Mouse (Mus musculus) hindbrain, embryonic 16.5 days (tissue): ENCODE measurements around the gene Arhgef16. TPM values are rescaled to one million over a fixed set of nuclear protein-coding genes. Genes with fewer than 3 reads are reported as not detected.

Experiments used
- ATAC-seq: fragments of 200-750 bp; cut with Nextera tagmentation; 2 replicates; pipeline ENCODE4 v1.8.0; 2017; ENCODE audit warnings: moderate TSS enrichment, moderate library complexity
- H3K27ac ChIP-seq: fragments of 300-500 bp; sonication (generic); 2 replicates; pipeline ENCODE4 v1.5.1; 2014; ENCODE audit warnings: low read depth, mild to moderate bottlenecking, control low read depth, low read length, moderate library complexity
- H3K27me3 ChIP-seq: fragments of 300-500 bp; sonication (generic); replicated peaks from 2 replicates; pipeline ENCODE4 v1.6.1; 2014; ENCODE audit warnings: low read length; ENCODE audit not compliant: control insufficient read depth, insufficient read depth
- H3K36me3 ChIP-seq: fragments of 300-500 bp; sonication (generic); 2 replicates; pipeline ENCODE4 v1.6.1; 2014; ENCODE audit warnings: mild to moderate bottlenecking, low read length, moderate library complexity, mixed read lengths; ENCODE audit not compliant: control insufficient read depth, insufficient read depth
- H3K4me1 ChIP-seq: fragments of 300-500 bp; sonication (generic); 2 replicates; pipeline ENCODE4 v1.6.1; 2014; ENCODE audit warnings: low read depth, low read length; ENCODE audit not compliant: control insufficient read depth, insufficient read depth
- H3K4me2 ChIP-seq: fragments of 300-500 bp; sonication (generic); 2 replicates; pipeline ENCODE4 v1.6.1; 2014; ENCODE audit warnings: mild to moderate bottlenecking, low read length, control low read depth, moderate library complexity
- H3K4me3 ChIP-seq: fragments of 300-500 bp; sonication (generic); 2 replicates; pipeline ENCODE4 v1.5.1; 2014; ENCODE audit warnings: mild to moderate bottlenecking, low read length, control low read depth, moderate library complexity
- H3K9ac ChIP-seq: fragments of 300-500 bp; sonication (generic); 2 replicates; pipeline ENCODE4 v1.6.1; 2014; ENCODE audit warnings: low read depth, mild to moderate bottlenecking, control low read depth, low read length, moderate library complexity
- H3K9me3 ChIP-seq: fragments of 300-500 bp; sonication (generic); 2 replicates; pipeline ENCODE4 v1.6.1; 2014; ENCODE audit warnings: mild to moderate bottlenecking, low read length, moderate library complexity; ENCODE audit not compliant: control insufficient read depth
- WGBS: fragments of 180-500 bp; shearing (Covaris S2); extraction: QIAGEN DNeasy Blood & Tissue Kit; methylation state at CpG from one replicate; pipeline ENCODE4 v1.1.7; 2014; 5-methylcytosine and 5-hydroxymethylcytosine counted together
- polyA plus RNA-seq: library from polyadenylated mRNA; unstranded; fragments of >200 nt; fragmentation: Nextera tagmentation; extraction: Ambion mirVana; gene quantifications from 2 replicates; pipeline ENCODE4 v1.2.1, GENCODE M21; 2015

Gene Arhgef16
- polyA plus RNA-seq, 1 experiment from 2014 or later = 2.6 TPM

DNA sequence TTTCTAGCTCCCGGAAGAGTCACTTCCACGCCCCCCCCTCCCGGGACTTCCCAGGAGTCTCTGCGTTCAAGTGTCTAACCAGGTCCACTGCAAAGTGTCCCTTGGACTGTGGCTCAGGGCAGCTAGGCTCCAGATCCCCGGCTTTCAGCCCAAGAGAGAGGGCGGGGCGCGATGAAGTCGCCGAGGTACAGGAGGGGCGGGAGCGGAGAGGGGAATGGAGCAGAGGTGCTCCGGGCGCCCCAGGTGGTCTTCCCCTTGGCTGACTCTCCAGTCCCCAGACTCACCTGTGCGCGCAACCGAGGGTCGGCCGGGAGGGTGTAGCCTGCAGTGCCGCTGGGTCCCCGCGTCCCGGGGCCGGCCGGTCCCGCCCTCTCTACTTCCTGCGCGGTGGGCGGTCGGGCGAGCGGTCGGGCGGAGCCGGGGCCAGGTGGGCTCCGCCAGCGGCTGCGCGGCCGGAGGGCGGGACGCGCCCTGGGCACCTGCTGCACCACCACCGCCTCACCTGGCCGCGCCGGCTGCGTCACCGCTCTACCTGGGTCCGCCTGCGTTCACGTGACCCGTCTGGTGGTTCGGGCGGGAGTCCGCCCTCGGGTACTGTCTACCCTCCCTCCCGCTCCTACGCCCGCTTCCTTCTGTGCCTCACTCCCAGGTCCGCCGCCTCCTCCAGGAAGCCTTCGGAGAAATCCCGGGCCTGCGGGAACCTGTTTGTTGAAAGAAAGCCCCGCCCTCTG, 1.8 kb downstream of the Arhgef16 start:
- Histone ChIP-seq H3K4me1 (peaks cover 6% of the 10 kb centered on the region), H3K4me2 (peak overlapping the region; percentile 92), H3K36me3 (no peaks in the 10 kb centered on the region), H3K27me3 (peaks cover 24% of the 10 kb centered on the region), H3K4me3 (peak overlapping the region; percentile 46), H3K27ac (no peak overlapping the region), H3K9me3 (no peaks in the 10 kb centered on the region), H3K9ac (peak overlapping the region; percentile 51)
- under 1% methylated on average over 48 of the region's 66 CpGs for WGBS
- ATAC-seq = peak; percentile 43

DNA sequence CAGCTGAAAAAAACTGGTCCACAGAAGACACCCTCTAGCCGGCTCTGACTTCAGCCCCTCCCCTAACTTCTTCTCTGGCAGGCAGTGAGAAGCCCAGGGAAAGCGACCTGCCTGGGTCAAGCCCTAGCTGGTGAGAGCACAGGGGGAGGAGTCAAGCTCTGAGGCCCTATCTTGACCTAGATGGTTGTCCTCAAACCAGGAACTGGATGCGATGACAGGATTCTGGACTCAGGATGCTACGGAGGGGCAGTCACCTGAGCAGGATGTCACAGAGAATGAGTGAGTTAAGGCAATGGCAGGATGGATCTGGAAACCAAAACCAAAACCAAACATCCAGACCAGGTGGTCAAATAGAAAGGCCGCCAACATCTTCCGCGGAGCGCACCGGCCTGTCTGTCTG, 3.7 kb downstream of the Arhgef16 start:
- Histone ChIP-seq H3K9ac (no peak overlapping the region), H3K27me3 (peaks cover 24% of the 10 kb centered on the region), H3K4me1 (peaks cover 6% of the 10 kb centered on the region), H3K4me3 (no peak overlapping the region), H3K9me3 (no peaks in the 10 kb centered on the region), H3K4me2 (no peak overlapping the region), H3K36me3 (no peaks in the 10 kb centered on the region), H3K27ac (no peak overlapping the region)
- no peak for ATAC-seq
- 45% methylated on average over 9 of the region's 9 CpGs for WGBS

DNA sequence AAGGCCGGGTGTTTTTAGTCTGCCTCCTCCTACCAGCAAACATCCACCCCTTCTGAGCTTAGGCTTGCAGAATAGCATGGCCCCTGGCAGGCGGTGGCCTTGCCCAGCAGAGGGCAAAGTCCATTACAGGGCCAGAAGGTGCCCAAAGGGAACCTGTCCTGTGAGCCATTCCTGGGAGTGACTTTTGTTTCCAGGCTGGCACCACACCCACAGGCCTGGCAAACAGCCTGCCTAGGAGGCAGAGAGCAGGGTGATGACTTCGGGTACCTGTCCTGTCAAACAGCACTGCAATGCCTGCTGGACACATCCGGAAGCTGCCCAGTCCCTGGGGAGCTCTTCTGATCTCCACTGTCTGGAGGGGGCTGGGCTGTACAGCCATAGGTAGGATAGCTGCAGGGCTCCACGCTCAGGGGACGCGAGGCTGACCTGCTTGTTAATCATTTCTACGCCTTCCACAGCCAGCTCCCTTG, 7.2 kb downstream of the Arhgef16 start:
- H3K4me1 ChIP-seq = no peaks in the 10 kb centered on the region
- WGBS = 43% methylated on average over 8 of the region's 8 CpGs
- no peaks in the 10 kb centered on the region for H3K36me3 ChIP-seq
- H3K27me3 ChIP-seq = peaks cover 5% of the 10 kb centered on the region
- no peak overlapping the region for H3K27ac ChIP-seq
- no peak overlapping the region for H3K9ac ChIP-seq
- ATAC-seq = no peak
- no peak overlapping the region for H3K4me2 ChIP-seq
- no peak overlapping the region for H3K4me3 ChIP-seq
- H3K9me3 ChIP-seq = no peaks in the 10 kb centered on the region

DNA sequence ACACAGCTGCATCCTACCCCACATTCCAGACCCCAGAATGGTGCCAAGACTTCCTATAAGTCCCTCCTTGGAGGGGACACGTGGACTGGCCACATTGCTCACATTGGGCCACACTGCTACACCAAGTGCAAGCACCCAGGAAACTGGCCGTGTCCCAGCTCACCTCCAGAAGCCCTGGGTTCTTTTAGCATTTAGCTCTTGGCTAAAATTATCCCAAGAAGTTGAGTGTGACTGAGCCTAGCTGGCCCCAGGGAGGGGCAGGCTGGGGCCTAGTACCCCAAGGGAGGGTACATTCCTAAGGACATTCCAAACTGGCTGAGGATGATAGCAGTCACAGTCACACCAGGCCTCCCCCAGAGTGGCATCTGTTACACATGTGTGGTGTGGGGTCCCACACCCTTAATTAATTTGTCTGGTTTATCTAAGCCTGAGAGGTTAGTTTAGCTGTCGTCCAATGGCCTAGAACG, 7.7 kb downstream of the Arhgef16 start:
- no peak for ATAC-seq
- no peaks in the 10 kb centered on the region for H3K9me3 ChIP-seq
- H3K27ac ChIP-seq = no peak overlapping the region
- 59% methylated on average over 4 of the region's 4 CpGs for WGBS
- H3K36me3 ChIP-seq = no peaks in the 10 kb centered on the region
- H3K27me3 ChIP-seq = peaks cover 2% of the 10 kb centered on the region
- H3K4me3 ChIP-seq = no peak overlapping the region
- no peak overlapping the region for H3K4me2 ChIP-seq
- H3K4me1 ChIP-seq = no peaks in the 10 kb centered on the region
- no peak overlapping the region for H3K9ac ChIP-seq

DNA sequence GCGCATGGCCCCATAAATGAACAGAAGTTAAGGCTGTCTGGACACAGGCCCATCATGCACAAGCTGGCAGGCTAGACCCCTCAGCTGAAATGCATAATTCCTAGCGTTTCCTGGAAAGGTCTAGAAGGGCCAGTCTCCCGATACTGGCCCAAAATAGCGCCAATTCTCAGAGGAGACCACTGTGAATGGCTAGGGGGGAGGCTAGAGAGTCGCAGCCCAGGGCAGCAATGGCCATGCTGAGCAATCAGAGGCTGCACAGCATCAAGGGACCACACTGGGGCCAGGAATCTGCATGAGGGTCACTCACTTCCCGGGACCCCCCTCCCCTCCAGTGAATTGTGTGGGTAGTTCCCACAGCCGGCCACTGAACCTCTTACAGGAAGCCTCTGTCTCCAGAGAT, 17.8 kb downstream of the Arhgef16 start:
- H3K27me3 ChIP-seq = no peaks in the 10 kb centered on the region
- no peaks in the 10 kb centered on the region for H3K36me3 ChIP-seq
- H3K4me3 ChIP-seq = no peak overlapping the region
- H3K27ac ChIP-seq = no peak overlapping the region
- ATAC-seq = no peak
- 61% methylated on average over 7 of the region's 7 CpGs for WGBS
- H3K4me2 ChIP-seq = no peak overlapping the region
- H3K9me3 ChIP-seq = no peaks in the 10 kb centered on the region
- H3K4me1 ChIP-seq = no peaks in the 10 kb centered on the region
- no peak overlapping the region for H3K9ac ChIP-seq

DNA sequence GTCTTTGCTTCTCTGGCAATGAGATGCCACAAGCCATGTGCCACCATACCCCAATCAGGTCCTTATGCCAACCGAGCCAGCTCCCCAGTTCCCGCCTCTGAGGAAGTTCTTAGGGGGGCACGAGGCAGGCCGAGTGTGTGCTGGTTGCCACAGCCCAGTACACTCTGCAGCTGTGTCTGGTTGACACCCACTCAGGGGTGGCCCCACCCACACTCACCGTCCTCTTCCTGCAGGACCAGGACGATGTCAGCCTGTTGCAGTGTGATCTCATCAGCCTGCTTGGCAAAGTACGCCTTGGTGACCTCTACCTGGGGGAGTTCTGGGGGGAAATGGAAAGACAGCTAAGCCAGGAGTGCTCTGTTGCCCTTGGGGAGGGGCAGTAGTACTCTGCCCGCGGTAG, 22.0 kb downstream of the Arhgef16 start:
- Histone ChIP-seq H3K9me3 (no peaks in the 10 kb centered on the region), H3K4me1 (no peaks in the 10 kb centered on the region), H3K27me3 (no peaks in the 10 kb centered on the region), H3K4me3 (no peak overlapping the region), H3K36me3 (no peaks in the 10 kb centered on the region), H3K27ac (no peak overlapping the region), H3K9ac (no peak overlapping the region), H3K4me2 (no peak overlapping the region)
- WGBS = 83% methylated on average over 9 of the region's 9 CpGs
- no peak for ATAC-seq

DNA sequence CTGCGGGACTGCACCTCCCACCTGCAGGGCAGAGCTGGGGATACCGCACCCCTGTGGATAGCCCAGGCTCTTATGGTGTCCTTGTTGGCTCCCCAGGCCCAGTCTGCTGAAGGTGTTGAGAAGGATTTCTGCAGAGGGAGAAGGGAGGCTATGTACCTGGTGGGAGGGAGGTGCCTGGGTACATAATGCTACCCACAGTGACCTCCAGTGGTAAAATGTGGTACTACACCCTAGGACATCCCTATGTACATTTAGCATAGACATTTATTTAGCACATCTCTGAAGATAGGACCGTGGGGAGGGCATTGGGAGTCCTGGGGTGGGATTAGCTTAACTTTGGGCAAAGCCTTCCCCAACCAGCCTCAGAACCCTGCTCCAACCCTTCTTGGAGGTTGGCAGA, 28.5 kb downstream of the Arhgef16 start:
- no peaks in the 10 kb centered on the region for H3K4me1 ChIP-seq
- H3K27me3 ChIP-seq = no peaks in the 10 kb centered on the region
- 50% methylated on average over 3 of the region's 3 CpGs for WGBS
- no peak overlapping the region for H3K4me2 ChIP-seq
- H3K4me3 ChIP-seq = no peak overlapping the region
- H3K27ac ChIP-seq = no peak overlapping the region
- 0 out of 2 replicates have a peak, but pooled peaks have one; percentile 40 for ATAC-seq
- no peak overlapping the region; the same call in 1 of the 2 replicates for H3K9ac ChIP-seq
- H3K36me3 ChIP-seq = no peaks in the 10 kb centered on the region
- no peaks in the 10 kb centered on the region for H3K9me3 ChIP-seq

DNA sequence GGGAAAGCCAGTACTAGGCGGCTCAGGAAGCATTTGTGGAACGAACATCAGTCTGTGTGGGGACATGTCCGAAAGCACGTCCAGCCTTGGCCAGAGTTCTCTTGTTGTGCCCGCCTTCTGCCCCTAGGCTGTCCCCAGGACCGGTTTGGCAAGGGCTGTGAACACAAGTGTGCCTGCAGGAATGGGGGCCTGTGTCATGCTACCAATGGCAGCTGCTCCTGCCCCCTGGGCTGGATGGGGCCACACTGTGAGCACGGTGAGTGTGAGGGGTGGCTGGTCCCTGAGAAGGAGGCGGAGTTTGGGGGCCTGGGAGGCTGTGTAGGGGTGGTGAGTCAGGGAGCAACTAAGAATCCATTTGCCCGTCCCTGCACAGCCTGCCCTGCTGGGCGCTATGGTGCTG, 32.0 kb downstream of the Arhgef16 start:
- no peaks in the 10 kb centered on the region for H3K27me3 ChIP-seq
- WGBS = 59% methylated on average over 10 of the region's 10 CpGs
- peaks cover 3% of the 10 kb centered on the region; the same call in 1 of the 2 replicates for H3K4me1 ChIP-seq
- H3K9ac ChIP-seq = no peak overlapping the region
- H3K4me2 ChIP-seq = no peak overlapping the region
- H3K9me3 ChIP-seq = no peaks in the 10 kb centered on the region
- peak; percentile 55; the same call in 1 of the 2 replicates for ATAC-seq
- no peak overlapping the region for H3K27ac ChIP-seq
- H3K36me3 ChIP-seq = 0 out of 2 replicates have a peak, but pooled peaks cover 2% of the 10 kb centered on the region
- no peak overlapping the region for H3K4me3 ChIP-seq

DNA sequence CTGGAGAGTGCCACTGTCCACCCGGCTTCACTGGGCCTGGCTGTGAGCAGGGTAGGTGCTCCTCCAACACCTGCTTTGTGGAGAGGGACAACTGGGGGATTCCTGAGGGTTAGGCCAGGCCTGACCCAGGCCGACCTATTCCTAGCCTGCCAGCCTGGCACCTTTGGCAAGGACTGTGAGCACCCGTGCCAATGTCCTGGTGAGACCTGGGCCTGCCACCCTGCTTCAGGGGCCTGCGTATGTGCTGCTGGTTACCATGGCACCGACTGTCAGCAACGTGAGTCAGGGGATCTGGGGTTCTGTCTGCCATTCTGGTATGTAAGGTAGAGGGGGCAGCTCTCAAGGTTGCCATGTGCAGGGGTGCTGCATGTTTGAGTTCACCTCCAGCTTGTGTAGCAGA, 34.0 kb downstream of the Arhgef16 start:
- peaks cover 2% of the 10 kb centered on the region; the same call in 1 of the 2 replicates for H3K36me3 ChIP-seq
- no peak overlapping the region for H3K9ac ChIP-seq
- ATAC-seq = no peak
- H3K27me3 ChIP-seq = no peaks in the 10 kb centered on the region
- peaks cover 3% of the 10 kb centered on the region; the same call in 1 of the 2 replicates for H3K4me1 ChIP-seq
- H3K4me3 ChIP-seq = no peak overlapping the region
- H3K9me3 ChIP-seq = no peaks in the 10 kb centered on the region
- 74% methylated on average over 6 of the region's 6 CpGs for WGBS
- H3K4me2 ChIP-seq = no peak overlapping the region
- no peak overlapping the region for H3K27ac ChIP-seq
